Mouse (Mus musculus) brain, embryonic 18.5 days (tissue): ENCODE results near the gene Fbxl16.

Experiments
- DNase-seq: peaks from one replicate; pipeline ENCODE4 v3.0.0-alpha.2; 2012; ENCODE audit warnings: low read depth, low spot score

The Fbxl16 gene

GRCm38 (mm10) chr17:25841117-25841880 is 32.4 kb downstream of the Fbxl16 start, which contains the start of gene Gm20683:
TSS of gene Gm20683 (minus strand) at chr17:25841763.
- no peak for DNase-seq

GRCm38 (mm10) chr17:25842509-25842908 is 33.6 kb downstream of the Fbxl16 start:
- no peak for DNase-seq

DNA sequence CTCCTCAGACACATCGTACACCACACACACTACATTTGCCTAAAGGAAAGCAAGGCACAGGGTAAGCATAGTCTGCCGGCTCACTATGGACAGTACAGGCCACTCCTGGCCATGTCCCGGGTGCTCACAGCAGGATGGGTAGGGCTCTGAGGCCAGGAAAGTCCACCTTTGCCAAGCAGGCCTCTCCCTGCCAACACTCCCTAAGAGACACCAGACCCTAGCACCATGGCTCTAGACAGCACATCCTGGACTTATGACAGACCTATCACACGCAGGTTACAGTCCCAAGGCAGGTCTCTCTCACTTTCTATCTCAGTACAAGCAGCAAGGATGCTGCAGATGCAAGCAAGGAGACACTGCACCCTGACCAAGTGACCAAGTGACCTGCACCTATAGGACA is 34.2 kb downstream of the Fbxl16 start:
- no peak for DNase-seq

DNA sequence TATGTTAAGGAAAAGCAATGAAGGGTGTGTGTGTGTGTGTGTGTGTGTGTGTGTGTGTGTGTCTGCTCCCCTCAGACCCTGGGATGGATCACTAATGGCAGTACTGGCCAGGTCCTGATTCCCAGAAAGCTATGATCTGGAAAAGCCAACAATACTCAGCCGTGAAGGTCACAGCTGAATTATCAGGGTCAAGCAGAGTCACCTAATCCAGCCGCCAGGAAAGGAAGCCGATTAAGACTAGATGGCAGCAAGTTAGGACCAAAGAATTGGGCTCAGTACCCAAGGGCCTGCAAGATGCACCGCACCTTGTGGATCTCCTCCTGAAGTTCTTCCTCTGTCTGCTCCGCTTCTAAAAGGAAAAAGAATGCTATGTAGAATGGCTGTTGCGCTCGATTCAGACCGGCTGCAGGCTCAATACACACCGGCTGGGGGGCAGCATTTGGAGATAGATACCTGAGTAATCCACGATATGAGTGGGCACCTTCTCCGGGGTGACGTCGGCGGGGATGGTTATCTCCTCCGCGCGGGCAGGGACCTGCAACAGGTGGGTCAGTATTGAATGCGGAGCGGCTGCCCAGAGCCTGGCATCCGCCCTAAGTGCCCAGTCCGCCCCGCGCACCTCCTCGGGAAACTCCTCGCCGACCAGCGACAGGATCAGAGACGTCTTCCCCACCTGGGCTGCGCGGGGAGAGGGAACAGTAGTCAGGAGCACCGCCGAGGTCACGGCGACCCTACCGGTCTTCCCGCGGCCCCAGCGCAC is 34.9 kb downstream of the Fbxl16 start:
- DNase-seq: no peak

DNA sequence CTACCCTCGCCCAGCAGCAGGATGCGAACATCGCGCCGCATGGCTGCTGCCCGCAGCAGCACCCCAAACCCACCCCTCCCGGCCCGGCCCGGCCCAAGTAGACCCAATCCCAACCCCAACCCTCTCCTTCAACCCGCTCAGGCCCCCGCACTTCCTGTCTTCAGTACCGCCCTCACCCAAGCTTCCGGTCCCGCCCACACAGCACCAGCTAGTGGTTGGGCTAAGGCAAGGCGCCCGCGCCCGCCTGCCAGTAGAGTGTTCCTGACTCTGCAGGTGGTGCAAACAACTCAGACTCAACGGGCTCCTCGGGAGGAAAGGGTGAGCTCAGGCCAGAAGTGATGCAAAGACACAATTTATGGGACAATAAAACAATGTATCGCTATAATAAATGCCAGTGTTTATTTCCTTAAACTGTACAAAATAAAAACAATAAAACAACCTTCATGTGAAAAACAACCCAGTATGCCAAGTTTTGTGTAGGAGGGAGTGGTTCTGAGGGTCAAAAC is 35.6 kb downstream of the Fbxl16 start, which contains the start of gene Rhot2:
Rhot2 (minus strand) TSS at position 456 of the 506 bp plus-strand sequence.
- peak; percentile 75 for DNase-seq

DNA sequence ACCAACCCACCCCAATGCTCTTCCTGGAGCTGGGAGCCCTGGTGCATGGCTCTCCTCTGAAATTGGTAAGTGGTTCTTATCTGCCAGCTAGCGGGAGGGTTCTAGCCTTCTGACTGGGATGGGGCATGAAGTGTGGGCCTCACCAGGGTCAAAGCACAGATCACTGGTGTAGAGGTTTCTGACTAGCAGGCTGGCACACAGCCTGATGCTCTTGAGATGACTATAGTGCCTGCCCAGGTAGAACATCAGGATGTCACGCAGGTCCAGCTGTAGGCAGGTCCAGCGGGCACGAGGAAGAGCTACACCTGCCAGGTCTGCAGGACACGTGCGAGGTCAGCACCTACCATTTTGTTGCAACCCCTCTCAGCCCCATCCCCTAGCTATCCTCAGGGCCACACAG is 51.3 kb downstream of the Fbxl16 start:
- no peak for DNase-seq

- peak; percentile 85 for DNase-seq
Observed at GRCm38 (mm10) chr17:25860832-25861703, 52.2 kb downstream of the Fbxl16 start, which contains the start of gene Wdr90. TSS of gene Wdr90 (minus strand) at chr17:25861501.

DNA sequence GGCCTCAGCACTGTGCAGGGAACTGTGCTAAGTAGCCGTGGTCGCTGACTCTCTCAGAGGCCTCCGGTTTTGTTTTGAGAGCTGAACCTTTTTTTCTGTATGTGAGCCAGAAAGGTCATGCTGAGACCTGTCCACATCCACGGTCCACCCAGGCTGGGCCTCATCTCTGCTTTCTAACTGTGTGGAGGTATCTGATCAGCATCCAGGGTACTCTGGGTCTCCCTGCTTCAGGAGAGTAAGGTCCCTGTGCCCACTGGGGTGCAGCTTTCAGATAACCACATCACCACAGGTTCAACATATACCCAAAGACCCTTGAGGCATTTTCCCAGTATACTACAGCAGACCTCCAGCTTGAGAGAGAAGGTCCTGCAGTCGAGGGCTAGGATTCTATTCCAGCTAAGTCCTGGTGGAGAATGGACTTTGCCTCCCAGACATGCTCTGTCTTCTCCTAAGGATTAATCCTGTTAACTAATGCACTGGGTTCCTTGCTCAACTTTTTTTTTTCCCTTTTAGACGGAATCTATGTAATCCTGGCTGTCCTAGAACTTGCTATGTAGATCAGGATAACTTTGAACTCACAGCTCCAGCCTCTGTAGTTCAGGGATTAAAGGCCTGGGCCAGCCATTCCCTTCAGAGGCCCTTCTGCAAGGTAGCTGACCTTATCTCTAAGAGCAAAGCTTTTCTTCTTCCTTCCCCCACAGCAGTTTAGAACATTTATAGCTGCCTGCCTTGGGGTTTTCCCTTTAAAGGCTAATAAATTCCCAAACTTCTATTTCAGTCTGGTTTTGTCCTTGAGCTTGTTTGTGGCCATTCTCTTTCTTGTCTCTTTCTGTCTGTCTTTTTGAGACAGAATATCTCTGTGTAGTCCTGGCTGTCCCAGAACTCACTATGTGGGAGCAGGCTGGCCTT is 53.1 kb downstream of the Fbxl16 start:
- DNase-seq: no peak

GRCm38 (mm10) chr17:25863681-25864080 is 54.8 kb downstream of the Fbxl16 start:
- DNase-seq: no peak

- DNase-seq: no peak
Observed at GRCm38 (mm10) chr17:25864311-25864710, 55.4 kb downstream of the Fbxl16 start.

- no peak for DNase-seq
Observed at GRCm38 (mm10) chr17:25865288-25865687, 56.4 kb downstream of the Fbxl16 start.

- no peak for DNase-seq
Observed at GRCm38 (mm10) chr17:25866172-25866571, 57.3 kb downstream of the Fbxl16 start.

- no peak for DNase-seq
Observed at GRCm38 (mm10) chr17:25867509-25867835, 58.6 kb downstream of the Fbxl16 start.

GRCm38 (mm10) chr17:25867836-25868600 is 59.1 kb downstream of the Fbxl16 start:
- DNase-seq: no peak

DNA sequence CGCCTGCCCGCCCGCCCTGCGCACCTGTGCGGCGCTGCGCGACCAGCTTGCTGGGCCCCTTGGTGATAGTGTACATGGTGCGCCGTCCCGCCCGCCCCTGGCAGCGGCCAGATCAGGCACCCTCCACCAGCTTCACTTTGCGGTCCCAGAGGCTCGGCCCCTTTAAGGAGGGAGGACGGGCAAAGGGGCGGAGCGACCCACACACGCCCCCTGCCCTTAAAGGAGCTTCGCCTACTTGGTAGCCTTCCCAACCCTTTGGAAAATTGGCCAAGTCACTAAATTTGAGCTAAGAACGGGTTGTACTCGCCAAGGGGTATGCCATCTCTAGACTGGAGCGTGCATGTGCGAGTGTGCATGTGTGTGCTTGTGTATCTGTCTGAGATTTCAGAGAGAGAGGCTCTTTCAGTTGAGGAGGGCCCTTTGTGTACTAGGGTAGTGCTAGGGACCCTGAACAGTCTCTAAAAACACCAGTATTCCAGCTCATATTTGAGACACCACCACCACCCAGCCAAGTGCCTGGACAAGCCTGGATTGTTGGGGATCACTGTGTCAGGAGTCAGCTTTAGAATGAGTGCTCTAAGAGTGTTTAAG is 59.8 kb downstream of the Fbxl16 start, which contains the start of gene Mcrip2:
Mcrip2 (minus strand) TSS at position 164 of the 591 bp plus-strand sequence.
- DNase-seq: peak; percentile 59

DNA sequence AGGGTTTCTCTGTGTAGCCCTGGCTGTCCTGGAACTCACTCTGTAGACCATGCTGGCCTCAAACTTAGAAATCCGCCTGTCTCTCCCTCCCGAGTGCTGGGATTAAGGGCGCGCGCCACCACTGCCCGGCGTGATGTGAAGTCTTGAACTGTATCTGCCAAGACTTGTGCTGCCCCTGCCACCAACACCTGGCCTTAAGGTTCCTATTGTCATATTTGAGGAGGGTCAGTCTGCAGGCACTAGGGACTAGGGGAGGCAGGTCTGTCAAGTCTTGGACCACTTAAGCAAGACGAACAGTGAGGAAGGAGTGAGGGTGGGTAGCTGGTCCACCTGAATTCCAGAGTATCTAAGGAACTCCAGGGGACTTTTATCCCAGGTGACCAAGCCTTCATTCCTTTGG is 60.6 kb downstream of the Fbxl16 start:
- no peak for DNase-seq

DNA sequence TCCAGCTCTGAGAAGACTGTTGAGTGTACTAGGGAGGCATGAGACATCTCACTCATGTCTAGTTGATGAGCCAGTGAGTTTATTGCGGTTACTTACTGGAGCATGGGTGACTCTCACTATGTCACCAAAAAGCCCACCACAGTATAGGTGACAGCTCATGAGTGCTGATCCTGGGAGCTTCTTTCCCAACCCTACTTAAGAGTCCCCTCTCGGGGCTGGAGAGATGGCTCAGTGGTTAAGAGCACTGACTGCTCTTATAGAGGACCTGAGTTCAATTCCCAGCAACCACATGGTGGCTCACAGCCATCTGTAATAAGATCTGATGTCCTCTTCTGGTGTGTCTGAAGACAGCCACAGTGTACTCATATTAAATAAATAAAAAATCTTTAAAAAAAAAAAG is 61.1 kb downstream of the Fbxl16 start:
- no peak for DNase-seq
